Mouse (Mus musculus): ENCODE results near the gene Tbca.

GRCm38 (mm10) chr13:94769155-94769470, 19.6 kb upstream of the Tbca start:
- no peak for TF ChIP-seq CTCF (IDR thresholded peaks at IDR 0.05; ENCODE audit: low read depth)
- TF ChIP-seq EP300 (IDR thresholded peaks at IDR 0.05; ENCODE audit: low read depth) = no peak
